Mouse (Mus musculus) olfactory bulb, adult 2 months (tissue): ENCODE results near the gene Fam83b.

Source experiments
- CTCF ChIP-seq: fragments of 200-500 bp; IDR thresholded peaks from 2 replicates; pipeline ENCODE4 v1.5.1; 2012; ENCODE audit warnings: low read depth, mild to moderate bottlenecking, low read length, moderate library complexity; ENCODE audit not compliant: insufficient read depth
- POLR2A ChIP-seq: fragments of 200-500 bp; IDR thresholded peaks from 2 replicates; pipeline ENCODE4 v1.6.1; 2012; ENCODE audit warnings: mild to moderate bottlenecking, low read depth, low read length, moderate library complexity; ENCODE audit not compliant: insufficient read depth

GRCm38 (mm10) chr9:76603744-76604143 lies 36.8 kb upstream of the Fam83b start:
- no peak for TF ChIP-seq POLR2A
- no peak for TF ChIP-seq CTCF
